Mouse (Mus musculus) cortical plate, adult 2 months (tissue): ENCODE measurements at regions not wholly inside any gene's neighbourhood (a gene's known extent, or its start where the extent isn't known, plus 50 kb on each side); places are given as distances from the start of the nearest gene placed in this dataset.

Source experiments
- CTCF ChIP-seq: fragments of 200-500 bp; IDR thresholded peaks from 2 replicates; pipeline ENCODE4 v1.5.1; 2011; ENCODE audit warnings: mild to moderate bottlenecking, control low read depth, low read length; ENCODE audit not compliant: insufficient read depth; ENCODE audit errors: extremely low read depth
- POLR2A ChIP-seq: fragments of 200-500 bp; IDR thresholded peaks from 2 replicates; pipeline ENCODE4 v1.6.1; 2011; ENCODE audit warnings: mild to moderate bottlenecking, low read length, control low read depth; ENCODE audit not compliant: insufficient read depth; ENCODE audit errors: extremely low read depth

- TF ChIP-seq CTCF, result no peak
- TF ChIP-seq POLR2A, result no peak
Measured at GRCm38 (mm10) chr2:30708762-30709385, 94.6 kb downstream of the 1700001O22Rik start.
